Mouse (Mus musculus) macrophage (primary cell): ENCODE measurements around the gene Pmel. TPM values are rescaled to one million over a fixed set of nuclear protein-coding genes. Genes with fewer than 3 reads are reported as not detected.
A peak's percentile ranks its signal among the peaks of the same experiment; 100 is the strongest.

Experiments
- H3K27ac ChIP-seq: fragments of 350-480 bp; formaldehyde crosslinking; 2 replicates; pipeline ENCODE4 v1.9.0; 2021
- H3K36me3 ChIP-seq: fragments of 350-480 bp; formaldehyde crosslinking; 2 replicates; pipeline ENCODE4 v1.9.0; 2021; ENCODE audit errors: inconsistent target
- H3K4me3 ChIP-seq: fragments of 350-480 bp; formaldehyde crosslinking; 2 replicates; pipeline ENCODE4 v1.9.0; 2021; ENCODE audit errors: inconsistent target
- H3K79me2 ChIP-seq: fragments of 350-480 bp; formaldehyde crosslinking; 2 replicates; pipeline ENCODE4 v1.9.0; 2021; ENCODE audit errors: inconsistent target
- WGBS: methylation state at CpG from one replicate; pipeline ENCODE4 v1.1.7; 2026; ENCODE audit warnings: inconsistent platforms; ENCODE audit not compliant: missing documents; 5-methylcytosine and 5-hydroxymethylcytosine counted together
- polyA plus RNA-seq: library from polyadenylated mRNA; stranded (reverse); fragments of 250-400 nt; gene quantifications from 3 replicates; pipeline ENCODE4 v1.2.4, GENCODE M21; 2018; ENCODE audit warnings: inconsistent platforms

Gene Pmel
- polyA plus RNA-seq, 1 experiment from 2014 or later, result 0.29 TPM

GRCm38 (mm10) chr10:128728059-128728458 lies 24.1 kb downstream of the Pmel start:
- 59% methylated on average over 5 of the region's 5 CpGs for whole genome bisulfite sequencing

GRCm38 (mm10) chr10:128731002-128731433 lies 27.0 kb downstream of the Pmel start:
- Histone ChIP-seq H3K4me3 (no peak overlapping the region), H3K27ac (no peak overlapping the region), H3K36me3 (no peaks in the 10 kb centered on the region), H3K79me2 (no peaks in the 10 kb centered on the region)
- WGBS, result 26% methylated on average over 10 of the region's 10 CpGs

More at GRCm38 (mm10) chr10:128728059-128728458, 24.1 kb downstream of the Pmel start:
- Histone ChIP-seq H3K27ac (no peak overlapping the region), H3K36me3 (no peaks in the 10 kb centered on the region), H3K79me2 (no peaks in the 10 kb centered on the region), H3K4me3 (no peak overlapping the region)

- no peak overlapping the region for H3K4me3 ChIP-seq
- no peak overlapping the region for H3K27ac ChIP-seq
- H3K79me2 ChIP-seq, result no peaks in the 10 kb centered on the region
- H3K36me3 ChIP-seq, result no peaks in the 10 kb centered on the region
These were observed 28.0 kb downstream of the Pmel start for GRCm38 (mm10) chr10:128731992-128732391.

GRCm38 (mm10) chr10:128737435-128737834 lies 33.4 kb downstream of the Pmel start:
- Histone ChIP-seq H3K27ac (no peak overlapping the region), H3K36me3 (no peaks in the 10 kb centered on the region), H3K79me2 (no peaks in the 10 kb centered on the region), H3K4me3 (no peak overlapping the region)
- 84% methylated on average over 14 of the region's 15 CpGs for WGBS

- 59% methylated on average over 2 of the region's 2 CpGs for WGBS
- H3K79me2 ChIP-seq, result no peaks in the 10 kb centered on the region; the same call in 1 of the 2 replicates
- no peak overlapping the region for H3K27ac ChIP-seq
- no peak overlapping the region for H3K4me3 ChIP-seq
- H3K36me3 ChIP-seq, result no peaks in the 10 kb centered on the region
These were observed 36.3 kb downstream of the Pmel start for GRCm38 (mm10) chr10:128740296-128740695.

- H3K4me3 ChIP-seq, result peak overlapping the region; percentile 75
- H3K36me3 ChIP-seq, result no peaks in the 10 kb centered on the region
- 58% methylated on average over 4 of the region's 4 CpGs for WGBS
- H3K79me2 ChIP-seq, result no peaks in the 10 kb centered on the region; the same call in 1 of the 2 replicates
- no peak overlapping the region for H3K27ac ChIP-seq
These were observed 38.6 kb downstream of the Pmel start for GRCm38 (mm10) chr10:128742616-128743015.

GRCm38 (mm10) chr10:128743235-128743634 lies 39.2 kb downstream of the Pmel start:
- peaks cover 4% of the 10 kb centered on the region; the same call in 1 of the 2 replicates for H3K79me2 ChIP-seq
- peak overlapping the region; percentile 75 for H3K4me3 ChIP-seq
- no peaks in the 10 kb centered on the region for H3K36me3 ChIP-seq
- no peak overlapping the region for H3K27ac ChIP-seq
- 2% methylated on average over 7 of the region's 7 CpGs for WGBS

GRCm38 (mm10) chr10:128743791-128744191 lies 39.8 kb downstream of the Pmel start:
- Histone ChIP-seq H3K36me3 (no peaks in the 10 kb centered on the region), H3K79me2 (peaks cover 9% of the 10 kb centered on the region), H3K4me3 (peak overlapping the region; percentile 75), H3K27ac (no peak overlapping the region)
- WGBS, result under 1% methylated on average over 37 of the region's 37 CpGs

- Histone ChIP-seq H3K27ac (no peak overlapping the region), H3K79me2 (peaks cover 13% of the 10 kb centered on the region), H3K36me3 (no peaks in the 10 kb centered on the region), H3K4me3 (peak overlapping the region; percentile 75)
- WGBS, result 48% methylated on average over 8 of the region's 8 CpGs
These were observed 40.2 kb downstream of the Pmel start for GRCm38 (mm10) chr10:128744211-128744610.

- 27% methylated on average over 14 of the region's 18 CpGs for WGBS
- Histone ChIP-seq H3K27ac (no peak within 1 kb of the TSS), H3K79me2 (peaks cover 21% of the 10 kb centered on the region), H3K4me3 (peak within 1 kb of the TSS; percentile 75), H3K36me3 (no peaks in the 10 kb centered on the region)
These were observed 40.9 kb downstream of the Pmel start, which contains the start of gene Dgka for GRCm38 (mm10) chr10:128744680-128745601. Gene Dgka, minus strand, starts transcription at chr10:128744855.

GRCm38 (mm10) chr10:128745946-128746613 lies 42.1 kb downstream of the Pmel start:
- 81% methylated on average over 10 of the region's 10 CpGs for WGBS
- no peak overlapping the region for H3K27ac ChIP-seq

GRCm38 (mm10) chr10:128746972-128747645 lies 43.1 kb downstream of the Pmel start:
- 20% methylated on average over 5 of the region's 9 CpGs for WGBS
- peak overlapping the region; percentile 99 for H3K4me3 ChIP-seq

More at GRCm38 (mm10) chr10:128745946-128746613, 42.1 kb downstream of the Pmel start:
- no peak overlapping the region for H3K4me3 ChIP-seq
- no peaks in the 10 kb centered on the region for H3K36me3 ChIP-seq
- H3K79me2 ChIP-seq, result peaks cover 32% of the 10 kb centered on the region

GRCm38 (mm10) chr10:128747646-128748251 lies 43.8 kb downstream of the Pmel start, which contains the start of gene Pym1:
Gene Pym1, plus strand, starts transcription at chr10:128747889.
- peaks cover 49% of the 10 kb centered on the region for H3K79me2 ChIP-seq
- peak within 1 kb of the TSS; percentile 89 for H3K27ac ChIP-seq
- peak within 1 kb of the TSS; percentile 99 for H3K4me3 ChIP-seq
- no peaks in the 10 kb centered on the region for H3K36me3 ChIP-seq
- WGBS, result under 1% methylated on average over 35 of the region's 36 CpGs

More at GRCm38 (mm10) chr10:128746972-128747645, 43.1 kb downstream of the Pmel start:
- peak overlapping the region; percentile 89 for H3K27ac ChIP-seq
- H3K36me3 ChIP-seq, result no peaks in the 10 kb centered on the region
- H3K79me2 ChIP-seq, result peaks cover 42% of the 10 kb centered on the region
